7 mouse cellular contexts compared by ENCODE assay signal in the genomic region with DNA sequence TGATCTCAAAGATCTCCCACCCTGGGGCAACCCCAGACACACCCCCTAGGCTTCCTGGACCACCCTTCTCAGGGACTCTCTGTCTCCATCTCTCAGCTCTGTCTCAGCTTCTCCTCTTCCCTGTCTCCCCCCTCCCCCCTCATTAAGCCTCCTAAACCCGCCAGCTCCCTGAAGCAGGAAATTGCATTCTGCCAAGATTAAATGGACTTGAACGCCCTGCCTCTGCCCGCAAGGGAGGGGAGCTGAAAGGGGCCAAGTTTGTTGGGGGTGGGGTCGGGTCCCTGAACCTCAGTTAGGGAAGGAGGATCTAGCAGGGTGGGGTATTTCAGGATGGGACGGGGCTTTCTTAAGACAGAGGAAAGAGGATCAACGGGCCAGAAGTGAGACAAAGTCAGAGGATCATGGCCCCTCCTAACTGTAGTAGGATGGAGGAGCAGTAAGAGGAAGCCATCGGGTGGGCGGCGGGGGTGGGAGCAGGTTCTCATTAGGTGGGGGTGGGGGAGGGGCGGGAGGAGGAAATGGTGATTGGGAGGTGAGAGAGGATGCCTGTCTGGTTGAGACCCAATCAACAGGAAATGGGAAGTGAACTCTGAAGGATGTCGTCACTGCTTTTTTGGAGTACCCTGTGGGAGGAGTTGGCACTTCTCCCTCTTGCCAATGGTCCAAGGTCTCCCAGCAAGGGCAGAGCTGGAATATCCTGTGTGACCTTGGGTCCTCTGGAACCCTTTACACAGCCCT. TPM values are rescaled to one million over a fixed set of nuclear protein-coding genes. Genes with fewer than 3 reads are reported as not detected.
A peak's percentile ranks its signal among the peaks of the same experiment; 100 is the strongest.
DNase-seq lines count a peak whose midpoint lies in the region; ATAC-seq and TF ChIP-seq lines count a peak whose summit lies in the region.

No protein-coding gene starts in this region.

- WGBS in forebrain, embryonic 10.5 days = 5% methylated on average over 11 of the region's 11 CpGs
- 9% methylated on average over 11 of the region's 11 CpGs for WGBS in hindbrain, embryonic 14.5 days
- WGBS in midbrain, embryonic 16.5 days = 1% methylated on average over 11 of the region's 11 CpGs
- WGBS in thymus, adult 2 months = 4% methylated on average over 11 of the region's 11 CpGs

- ATAC-seq in hindbrain, embryonic 14.5 days (ENCODE audit: low FRiP score) = peak; percentile 54
- ATAC-seq in midbrain, embryonic 16.5 days = 0 out of 2 replicates have a peak, but pooled peaks have one; percentile 16

- no peak overlapping the region; the same call in 1 of the 2 replicates for H3K9ac ChIP-seq in hindbrain, embryonic 14.5 days
- no peak overlapping the region; the same call in 1 of the 2 replicates for H3K9ac ChIP-seq in midbrain, embryonic 16.5 days (ENCODE audit: low read depth, low read length)

- peaks cover 79% of the 10 kb centered on the region for H3K4me1 ChIP-seq in forebrain, embryonic 10.5 days
- peaks cover 34% of the 10 kb centered on the region for H3K4me1 ChIP-seq in hindbrain, embryonic 14.5 days (replicated peaks; ENCODE audit: control insufficient read depth, insufficient read depth, low read length)
- H3K4me1 ChIP-seq in midbrain, embryonic 16.5 days (ENCODE audit: control insufficient read depth, insufficient read depth, low read length) = peaks cover 42% of the 10 kb centered on the region
- H3K4me1 ChIP-seq in thymus, adult 2 months (replicated peaks; ENCODE audit: control insufficient read depth, insufficient read depth, low read length) = peaks cover 30% of the 10 kb centered on the region

- H3K4me3 ChIP-seq in forebrain, embryonic 10.5 days = peak overlapping the region; percentile 38
- no peak overlapping the region for H3K4me3 ChIP-seq in hindbrain, embryonic 14.5 days (replicated peaks; ENCODE audit: low read length)
- H3K4me3 ChIP-seq in midbrain, embryonic 16.5 days (ENCODE audit: low read depth, low read length) = no peak overlapping the region
- no peak overlapping the region for H3K4me3 ChIP-seq in thymus, adult 2 months (ENCODE audit: control insufficient read depth, insufficient read depth, low read length)

- H3K27me3 ChIP-seq in forebrain, embryonic 10.5 days (ENCODE audit: poor library complexity, severe bottlenecking) = peaks cover 18% of the 10 kb centered on the region
- no peaks in the 10 kb centered on the region for H3K27me3 ChIP-seq in hindbrain, embryonic 14.5 days (ENCODE audit: control insufficient read depth, insufficient read depth, low read length)
- no peaks in the 10 kb centered on the region for H3K27me3 ChIP-seq in midbrain, embryonic 16.5 days (ENCODE audit: control insufficient read depth, insufficient read depth, low read depth, low read length)
- no peaks in the 10 kb centered on the region for H3K27me3 ChIP-seq in thymus, adult 2 months (ENCODE audit: control insufficient read depth, insufficient read depth, low read length)

- peak overlapping the region; percentile 8; the same call in 1 of the 2 replicates for H3K4me2 ChIP-seq in hindbrain, embryonic 14.5 days (replicated peaks)
- 0 out of 2 replicates have a peak overlapping the region, but pooled peaks have one; percentile 5 for H3K4me2 ChIP-seq in midbrain, embryonic 16.5 days (ENCODE audit: low read length)

- no peaks in the 10 kb centered on the region for H3K36me3 ChIP-seq in forebrain, embryonic 10.5 days (replicated peaks)
- no peaks in the 10 kb centered on the region for H3K36me3 ChIP-seq in hindbrain, embryonic 14.5 days (replicated peaks; ENCODE audit: control insufficient read depth, insufficient read depth)
- no peaks in the 10 kb centered on the region for H3K36me3 ChIP-seq in midbrain, embryonic 16.5 days (ENCODE audit: control insufficient read depth, insufficient read depth, low read length)
- no peaks in the 10 kb centered on the region for H3K36me3 ChIP-seq in thymus, adult 2 months (ENCODE audit: control insufficient read depth, insufficient read depth, low read length)

- no peaks in the 10 kb centered on the region for H3K9me3 ChIP-seq in forebrain, embryonic 10.5 days
- no peaks in the 10 kb centered on the region for H3K9me3 ChIP-seq in hindbrain, embryonic 14.5 days (ENCODE audit: control insufficient read depth, low read length)
- H3K9me3 ChIP-seq in midbrain, embryonic 16.5 days (replicated peaks; ENCODE audit: control insufficient read depth, low read length, poor library complexity, severe bottlenecking) = no peaks in the 10 kb centered on the region

- H3K27ac ChIP-seq in forebrain, embryonic 10.5 days = peak overlapping the region; percentile 84
- peak overlapping the region; percentile 71 for H3K27ac ChIP-seq in hindbrain, embryonic 14.5 days
- H3K27ac ChIP-seq in midbrain, embryonic 16.5 days (ENCODE audit: low read length) = peak overlapping the region; percentile 64
- H3K27ac ChIP-seq in thymus, adult 2 months (ENCODE audit: control insufficient read depth, insufficient read depth, low read length) = no peak overlapping the region

- DNase-seq in adrenal gland, adult 8-10 months = peak; percentile 77
- peak; percentile 57 for DNase-seq in forebrain, embryonic 10.5 days (ENCODE audit: extremely low spot score, low spot score)
- DNase-seq in hindbrain, embryonic 14.5 days (ENCODE audit: low spot score) = peak; percentile 55
- DNase-seq in liver = peak; percentile 26
- DNase-seq in thymus, adult 2 months = no peak
- no peak for DNase-seq in frontal cortex, postnatal 10 days (ENCODE audit: low spot score in 2 of 2)

- TF ChIP-seq CTCF in thymus, adult 2 months (IDR thresholded peaks at IDR 0.05; ENCODE audit: borderline replicate concordance, control insufficient read depth, extremely low read depth, insufficient read depth, low read length, poor library complexity) = no peak

- no peak for TF ChIP-seq POLR2A in thymus, adult 2 months (IDR thresholded peaks at IDR 0.05; ENCODE audit: control insufficient read depth, extremely low read depth, insufficient read depth, low read length, poor library complexity)

RNA-seq across cellular contexts. Expression of gene Sema3f, which starts 13.7 kb away (rescaled TPM):
- 10 to 100 TPM; 25.0 to 41.2 (median 29.8) TPM for total RNA-seq in adrenal gland, adult 8-10 months (2022)
- 10.0 and 11.2 TPM in 2 replicates for polyA plus RNA-seq in forebrain, embryonic 10.5 days (2016; fragmentation: Nextera tagmentation; extraction: Ambion mirVana)
- polyA plus RNA-seq in hindbrain, embryonic 14.5 days (2014; fragmentation: Nextera tagmentation; extraction: Ambion mirVana) = 17.5 and 17.7 TPM in 2 replicates
- 16.6 and 19.2 TPM in 2 replicates for polyA plus RNA-seq in midbrain, embryonic 16.5 days (2015; fragmentation: Nextera tagmentation; extraction: Ambion mirVana)
- 35.5 and 41.3 TPM in 2 replicates for polyA plus RNA-seq in thymus, adult 2 months (2012; rRNA removed)

RNA-seq across cellular contexts. Expression of gene Gnat1, which starts 44.5 kb away (rescaled TPM):
- under 1 TPM in 1 of 4 experiments, not detected in 3; 0.74 TPM for total RNA-seq in adrenal gland, adult 8-10 months (2022)
- 3.9 and 4.1 TPM in 2 replicates for polyA plus RNA-seq in forebrain, embryonic 10.5 days (2016; fragmentation: Nextera tagmentation; extraction: Ambion mirVana)
- 1.3 TPM in 2 replicates for polyA plus RNA-seq in hindbrain, embryonic 14.5 days (2014; fragmentation: Nextera tagmentation; extraction: Ambion mirVana)
- 1.6 and 2.2 TPM in 2 replicates for polyA plus RNA-seq in midbrain, embryonic 16.5 days (2015; fragmentation: Nextera tagmentation; extraction: Ambion mirVana)
- 0.13 and 0.34 TPM in 2 replicates for polyA plus RNA-seq in thymus, adult 2 months (2012; rRNA removed)

RNA-seq across cellular contexts. Expression of gene Rbm5, which starts 46.8 kb away (rescaled TPM):
- 100 to 1,000 TPM in 2 of 4 experiments, 10 to 100 TPM in 2; 91.2 to 204 (median 127) TPM for total RNA-seq in adrenal gland, adult 8-10 months (2022)
- polyA plus RNA-seq in forebrain, embryonic 10.5 days (2016; fragmentation: Nextera tagmentation; extraction: Ambion mirVana) = 185 and 192 TPM in 2 replicates
- polyA plus RNA-seq in hindbrain, embryonic 14.5 days (2014; fragmentation: Nextera tagmentation; extraction: Ambion mirVana) = 199 and 205 TPM in 2 replicates
- 239 and 270 TPM in 2 replicates for polyA plus RNA-seq in midbrain, embryonic 16.5 days (2015; fragmentation: Nextera tagmentation; extraction: Ambion mirVana)
- 176 and 197 TPM in 2 replicates for polyA plus RNA-seq in thymus, adult 2 months (2012; rRNA removed)

RNA-seq across cellular contexts. Expression of gene Slc38a3, which starts 54.6 kb away (rescaled TPM):
- total RNA-seq in adrenal gland, adult 8-10 months (2022) = 1 to 10 TPM in 1 of 4 experiments, under 1 TPM in 3; 0.31 to 2.2 (median 0.74) TPM
- polyA plus RNA-seq in forebrain, embryonic 10.5 days (2016; fragmentation: Nextera tagmentation; extraction: Ambion mirVana) = 8.8 and 9.0 TPM in 2 replicates
- polyA plus RNA-seq in hindbrain, embryonic 14.5 days (2014; fragmentation: Nextera tagmentation; extraction: Ambion mirVana) = 48.3 and 48.5 TPM in 2 replicates
- polyA plus RNA-seq in midbrain, embryonic 16.5 days (2015; fragmentation: Nextera tagmentation; extraction: Ambion mirVana) = 31.1 and 34.0 TPM in 2 replicates
- 9.1 and 11.2 TPM in 2 replicates for polyA plus RNA-seq in thymus, adult 2 months (2012; rRNA removed)

Comparison
In these comparisons a context has a peak if more than half of its experiments do, and no peak if none do; other contexts are left out.
1. DNase-seq: peak in adrenal gland, adult 8-10 months (single experiment), forebrain, embryonic 10.5 days (single experiment), hindbrain, embryonic 14.5 days (single experiment) and liver (single experiment); none in thymus, adult 2 months (single experiment) and frontal cortex, postnatal 10 days (0 of 2).